Mouse (Mus musculus) 3T3-L1 (cell line): ENCODE results near the gene Diaph3.

Experiments
- DNase-seq: peaks from one replicate; pipeline ENCODE4 v3.0.0-alpha.2; 2015; ENCODE audit warnings: low read depth, low spot score

Gene Diaph3

GRCm38 (mm10) chr14:87140963-87141486 lies at the start of gene Diaph3:
TSS of gene Diaph3 (minus strand) at chr14:87141235.
- peak; percentile 95 for DNase-seq

GRCm38 (mm10) chr14:87190685-87191084 lies 49.6 kb upstream of the Diaph3 start:
- no peak for DNase-seq

GRCm38 (mm10) chr14:87171577-87171976 lies 30.5 kb upstream of the Diaph3 start:
- DNase-seq: no peak

GRCm38 (mm10) chr14:87169151-87169550 lies 28.1 kb upstream of the Diaph3 start:
- DNase-seq: no peak

- DNase-seq: peak; percentile 29
Observed at GRCm38 (mm10) chr14:87155621-87156238, 14.7 kb upstream of the Diaph3 start.

- no peak for DNase-seq
Observed at GRCm38 (mm10) chr14:87149684-87150083, 8.6 kb upstream of the Diaph3 start.

GRCm38 (mm10) chr14:87146704-87147103 lies 5.7 kb upstream of the Diaph3 start:
- no peak for DNase-seq

GRCm38 (mm10) chr14:87145351-87145750 lies 4.3 kb upstream of the Diaph3 start:
- DNase-seq: no peak

GRCm38 (mm10) chr14:87141777-87142176 lies 742 bp upstream of the Diaph3 start:
- no peak for DNase-seq

- peak; percentile 83 for DNase-seq
Observed at GRCm38 (mm10) chr14:87140327-87140962, 590 bp downstream of the Diaph3 start.

- DNase-seq: no peak
Observed at GRCm38 (mm10) chr14:87126076-87126639, 14.9 kb downstream of the Diaph3 start.

GRCm38 (mm10) chr14:87125492-87125891 lies 15.5 kb downstream of the Diaph3 start:
- DNase-seq: no peak

GRCm38 (mm10) chr14:87123091-87123490 lies 17.9 kb downstream of the Diaph3 start:
- DNase-seq: no peak

- no peak for DNase-seq
Observed at GRCm38 (mm10) chr14:87121868-87122267, 19.2 kb downstream of the Diaph3 start.

GRCm38 (mm10) chr14:87110634-87111033 lies 30.4 kb downstream of the Diaph3 start:
- DNase-seq: no peak

GRCm38 (mm10) chr14:87099380-87100088 lies 41.5 kb downstream of the Diaph3 start:
- DNase-seq: no peak

GRCm38 (mm10) chr14:87098093-87098492 lies 42.9 kb downstream of the Diaph3 start:
- no peak for DNase-seq

- no peak for DNase-seq
Observed at GRCm38 (mm10) chr14:87091522-87091921, 49.5 kb downstream of the Diaph3 start.

- DNase-seq: no peak
Observed at GRCm38 (mm10) chr14:87091108-87091507, 49.9 kb downstream of the Diaph3 start.

- DNase-seq: peak; percentile 41
Observed at GRCm38 (mm10) chr14:87088928-87089327, 52.1 kb downstream of the Diaph3 start.

- no peak for DNase-seq
Observed at GRCm38 (mm10) chr14:87088456-87088855, 52.6 kb downstream of the Diaph3 start.

GRCm38 (mm10) chr14:87087996-87088395 lies 53.0 kb downstream of the Diaph3 start:
- DNase-seq: peak; percentile 12
